Mouse (Mus musculus) E14TG2a.4 (cell line): ENCODE data around the gene Ston2.

Experiments
- CTCF ChIP-seq: conservative IDR thresholded peaks from 2 replicates; pipeline ENCODE4 v1.5.1; 2014; ENCODE audit warnings: low read length
- NANOG ChIP-seq: IDR thresholded peaks from 2 replicates; pipeline ENCODE4 v1.6.1; 2014; ENCODE audit warnings: borderline replicate concordance, low read length, mixed read lengths
- POU5F1 ChIP-seq: IDR thresholded peaks from 2 replicates; pipeline ENCODE4 v1.6.1; 2014; ENCODE audit warnings: low read length, borderline replicate concordance

GRCm38 (mm10) chr12:91756562-91757166, 31.5 kb downstream of the Ston2 start:
- TF ChIP-seq CTCF = no peak
- TF ChIP-seq POU5F1 = no peak
- TF ChIP-seq NANOG = no peak
